Mouse (Mus musculus) olfactory bulb, adult 2 months (tissue): ENCODE measurements around the gene Dctn1.

ENCODE experiments used
- CTCF ChIP-seq: fragments of 200-500 bp; IDR thresholded peaks from 2 replicates; pipeline ENCODE4 v1.5.1; 2012; ENCODE audit warnings: low read depth, mild to moderate bottlenecking, low read length, moderate library complexity; ENCODE audit not compliant: insufficient read depth
- POLR2A ChIP-seq: fragments of 200-500 bp; IDR thresholded peaks from 2 replicates; pipeline ENCODE4 v1.6.1; 2012; ENCODE audit warnings: mild to moderate bottlenecking, low read depth, low read length, moderate library complexity; ENCODE audit not compliant: insufficient read depth

DNA sequence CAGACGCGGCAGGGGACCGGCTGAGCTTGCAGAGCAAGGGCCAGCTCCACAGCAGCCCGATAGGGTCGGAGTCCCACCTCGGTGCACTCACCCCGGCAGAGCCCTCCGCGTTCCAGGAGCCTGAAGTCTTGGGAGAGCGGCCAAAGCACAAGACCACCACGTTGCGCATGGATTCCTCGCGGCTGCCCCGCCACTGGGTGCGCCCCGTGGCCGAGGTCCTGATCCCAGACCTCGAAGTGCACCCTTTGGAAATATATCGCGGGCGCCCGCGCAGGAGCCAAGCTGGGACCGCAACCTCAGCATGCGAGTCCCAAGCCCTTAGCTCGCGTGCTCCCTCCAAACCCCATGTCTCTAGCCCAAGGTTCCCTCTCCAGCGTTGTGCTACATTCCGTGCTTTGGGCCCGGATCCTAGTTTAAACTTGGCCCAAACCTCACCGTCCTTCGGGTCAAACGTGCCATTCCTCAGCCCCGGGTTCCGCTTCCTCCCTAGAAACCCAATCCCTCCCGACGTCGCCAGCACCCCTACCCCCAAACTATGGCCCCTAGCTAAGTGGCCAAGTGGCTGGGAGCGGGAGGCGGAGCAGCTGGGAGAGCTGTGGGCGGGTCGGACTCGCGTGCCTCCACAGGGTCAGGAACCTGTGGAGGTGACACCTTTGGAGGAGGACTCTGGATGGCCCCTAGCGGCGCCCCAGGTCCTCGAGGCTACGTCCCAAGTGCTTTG lies 3.6 kb upstream of the Dctn1 start:
- no peak for TF ChIP-seq CTCF
- no peak for TF ChIP-seq POLR2A
